Mouse (Mus musculus): ENCODE data around the gene Ifna5.
"Not testable (repeated sequence)": the region's sequence is repeated elsewhere in the genome, so short reads cannot be mapped to it uniquely, and the experiment has no call there.

The Ifna5 gene

GRCm38 (mm10) chr4:88835225-88835624, at the start of gene Ifna5:
Gene Ifna5, plus strand, starts transcription at chr4:88835525.
- not testable (repeated sequence) for DNase-seq (ENCODE audit: low read depth, low spot score)

- not testable (repeated sequence) for DNase-seq (ENCODE audit: low read depth, low spot score)
Measured at GRCm38 (mm10) chr4:88788402-88788801, 46.9 kb upstream of the Ifna5 start, which contains the start of gene Gm13277. Gene Gm13277, plus strand, starts transcription at chr4:88788632.

- DNase-seq (ENCODE audit: low read depth, low spot score) = not testable (repeated sequence)
Measured at GRCm38 (mm10) chr4:88791250-88791649, 44.1 kb upstream of the Ifna5 start, which contains the start of gene Gm13278. Gene Gm13278, plus strand, starts transcription at chr4:88791550.

- not testable (repeated sequence) for DNase-seq (ENCODE audit: low read depth, low spot score)
Measured at GRCm38 (mm10) chr4:88793936-88794675, 41.2 kb upstream of the Ifna5 start, which contains the start of gene Gm13275. Gene Gm13275, plus strand, starts transcription at chr4:88794487.

- not testable (repeated sequence) for DNase-seq (ENCODE audit: low read depth, low spot score)
Measured at GRCm38 (mm10) chr4:88797097-88797496, 38.2 kb upstream of the Ifna5 start, which contains the start of gene Gm13279. Gene Gm13279, plus strand, starts transcription at chr4:88797397.

- not testable (repeated sequence) for DNase-seq (ENCODE audit: low read depth, low spot score)
Measured at GRCm38 (mm10) chr4:88799365-88799764, 36.0 kb upstream of the Ifna5 start, which contains the start of gene Gm13285. Gene Gm13285, plus strand, starts transcription at chr4:88799665.

- not testable (repeated sequence) for DNase-seq (ENCODE audit: low read depth, low spot score)
Measured at GRCm38 (mm10) chr4:88802954-88803353, 32.4 kb upstream of the Ifna5 start, which contains the start of gene Gm13287. Gene Gm13287, plus strand, starts transcription at chr4:88803254.

- not testable (repeated sequence) for DNase-seq (ENCODE audit: low read depth, low spot score)
Measured at GRCm38 (mm10) chr4:88805231-88805630, 30.1 kb upstream of the Ifna5 start, which contains the start of gene Gm13288. Gene Gm13288, plus strand, starts transcription at chr4:88805531.

GRCm38 (mm10) chr4:88805761-88806160, 29.6 kb upstream of the Ifna5 start:
- not testable (repeated sequence) for DNase-seq (ENCODE audit: low read depth, low spot score)

- no peak for DNase-seq (ENCODE audit: low read depth, low spot score)
Measured at GRCm38 (mm10) chr4:88815928-88816327, 19.4 kb upstream of the Ifna5 start, which contains the start of gene Ifna7. Gene Ifna7, plus strand, starts transcription at chr4:88816228.

- no peak for DNase-seq (ENCODE audit: low read depth, low spot score)
Measured at GRCm38 (mm10) chr4:88819659-88820058, 15.7 kb upstream of the Ifna5 start, which contains the start of gene Ifna11. Gene Ifna11, plus strand, starts transcription at chr4:88819959.

- DNase-seq (ENCODE audit: low read depth, low spot score) = peak; percentile 64
Measured at GRCm38 (mm10) chr4:88822995-88823394, 12.3 kb upstream of the Ifna5 start.

GRCm38 (mm10) chr4:88827116-88827515, 8.2 kb upstream of the Ifna5 start, which contains the start of gene Ifna6:
Gene Ifna6, plus strand, starts transcription at chr4:88827416.
- DNase-seq (ENCODE audit: low read depth, low spot score) = not testable (repeated sequence)

- DNase-seq (ENCODE audit: low read depth, low spot score) = peak; percentile 65
Measured at GRCm38 (mm10) chr4:88830523-88830922, 4.8 kb upstream of the Ifna5 start.

- DNase-seq (ENCODE audit: low read depth, low spot score) = peak; percentile 60
Measured at GRCm38 (mm10) chr4:88838828-88839227, 3.5 kb downstream of the Ifna5 start.

- no peak for DNase-seq (ENCODE audit: low read depth, low spot score)
Measured at GRCm38 (mm10) chr4:88840058-88840457, 4.7 kb downstream of the Ifna5 start.

- DNase-seq (ENCODE audit: low read depth, low spot score) = no peak
Measured at GRCm38 (mm10) chr4:88841438-88841911, 6.2 kb downstream of the Ifna5 start, which contains the start of gene Ifna4. Gene Ifna4, plus strand, starts transcription at chr4:88841861.

GRCm38 (mm10) chr4:88845334-88845733, 10.0 kb downstream of the Ifna5 start:
- peak; percentile 53 for DNase-seq (ENCODE audit: low read depth, low spot score)

GRCm38 (mm10) chr4:88849698-88850097, 14.4 kb downstream of the Ifna5 start, which contains the start of gene Ifna1:
Gene Ifna1, plus strand, starts transcription at chr4:88850087.
- no peak for DNase-seq (ENCODE audit: low read depth, low spot score)

- no peak for DNase-seq (ENCODE audit: low read depth, low spot score)
Measured at GRCm38 (mm10) chr4:88851026-88851763, 15.9 kb downstream of the Ifna5 start.

GRCm38 (mm10) chr4:88859214-88859613, 23.9 kb downstream of the Ifna5 start:
- no peak for DNase-seq (ENCODE audit: low read depth, low spot score)

All from CD4-positive, CD25-positive, alpha-beta regulatory T cell, adult 2 months (primary cell).